Mouse (Mus musculus) heart, embryonic 13.5 days (tissue): ENCODE measurements at regions not wholly inside any gene's neighbourhood (a gene's known extent, or its start where the extent isn't known, plus 50 kb on each side); places are given as distances from the start of the nearest gene placed in this dataset.

ENCODE experiments used
- ATAC-seq: fragments of 200-750 bp; cut with Nextera tagmentation; 2 replicates; pipeline ENCODE4 v1.8.0; 2017; ENCODE audit warnings: moderate TSS enrichment; ENCODE audit not compliant: insufficient number of reproducible peaks, low FRiP score, low TSS enrichment; ENCODE audit errors: extremely low read depth
- H3K27ac ChIP-seq: fragments of 300-500 bp; sonication (generic); replicated peaks from 2 replicates; pipeline ENCODE4 v1.5.1; 2015; ENCODE audit warnings: moderate library complexity, mild to moderate bottlenecking, inconsistent platforms
- H3K27me3 ChIP-seq: fragments of 300-500 bp; sonication (generic); replicated peaks from 2 replicates; pipeline ENCODE4 v1.6.1; 2015; ENCODE audit warnings: mild to moderate bottlenecking, inconsistent platforms
- H3K36me3 ChIP-seq: fragments of 300-500 bp; sonication (generic); 2 replicates; pipeline ENCODE4 v1.6.1; 2015; ENCODE audit warnings: mild to moderate bottlenecking, inconsistent platforms
- H3K4me1 ChIP-seq: fragments of 300-500 bp; sonication (generic); 2 replicates; pipeline ENCODE4 v1.6.1; 2015; ENCODE audit warnings: inconsistent platforms
- H3K4me2 ChIP-seq: fragments of 300-500 bp; sonication (generic); 2 replicates; pipeline ENCODE4 v1.6.1; 2015; ENCODE audit warnings: inconsistent platforms, mild to moderate bottlenecking, moderate library complexity
- H3K4me3 ChIP-seq: fragments of 300-500 bp; sonication (generic); 2 replicates; pipeline ENCODE4 v1.5.1; 2015; ENCODE audit warnings: moderate library complexity, mild to moderate bottlenecking, inconsistent platforms
- H3K9ac ChIP-seq: fragments of 300-500 bp; sonication (generic); 2 replicates; pipeline ENCODE4 v1.6.1; 2015; ENCODE audit warnings: inconsistent platforms, mild to moderate bottlenecking, moderate library complexity
- H3K9me3 ChIP-seq: fragments of 300-500 bp; sonication (generic); 2 replicates; pipeline ENCODE4 v1.6.1; 2016; ENCODE audit warnings: inconsistent platforms
- WGBS: fragments of 180-500 bp; shearing (Covaris S2); methylation state at CpG from one replicate; pipeline ENCODE4 v1.1.7; 2015; ENCODE audit warnings: mixed read lengths; 5-methylcytosine and 5-hydroxymethylcytosine counted together

DNA sequence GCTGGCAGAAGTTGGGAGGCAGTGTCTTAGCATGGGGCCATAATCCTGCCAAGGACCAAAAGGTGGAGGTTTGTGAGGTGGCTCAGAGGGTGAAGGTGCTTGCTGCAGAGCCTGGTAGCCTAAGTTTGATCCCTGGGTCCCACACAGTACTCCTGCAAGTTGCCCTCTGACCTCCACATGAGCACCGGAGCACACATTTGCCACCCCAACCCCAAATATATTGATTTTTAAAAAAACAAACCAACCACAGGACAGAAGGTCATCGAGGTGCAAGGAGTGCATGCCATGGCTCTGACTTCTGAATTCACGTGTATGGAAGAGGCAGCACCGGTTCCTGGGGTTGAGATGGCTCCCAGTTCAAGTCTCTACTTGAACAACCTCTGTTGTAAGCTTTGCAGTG, 186.2 kb downstream of the Rplp1 start:
- 84% methylated on average over 4 of the region's 4 CpGs for WGBS
- no peak overlapping the region for H3K4me2 ChIP-seq
- H3K27ac ChIP-seq = no peak overlapping the region

GRCm38 (mm10) chr9:61727651-61728050, 186.7 kb downstream of the Rplp1 start:
- Histone ChIP-seq H3K27me3 (peaks cover 37% of the 10 kb centered on the region), H3K4me2 (no peak overlapping the region), H3K4me3 (no peak overlapping the region), H3K36me3 (no peaks in the 10 kb centered on the region), H3K4me1 (peaks cover 7% of the 10 kb centered on the region), H3K9ac (no peak overlapping the region), H3K9me3 (no peaks in the 10 kb centered on the region), H3K27ac (no peak overlapping the region)
- no peak for ATAC-seq
- WGBS = 45% methylated on average over 10 of the region's 10 CpGs

More for the DNA sequence above, 186.2 kb downstream of the Rplp1 start:
- H3K36me3 ChIP-seq = no peaks in the 10 kb centered on the region
- H3K9ac ChIP-seq = no peak overlapping the region
- no peaks in the 10 kb centered on the region for H3K9me3 ChIP-seq
- peaks cover 39% of the 10 kb centered on the region for H3K27me3 ChIP-seq
- peaks cover 4% of the 10 kb centered on the region for H3K4me1 ChIP-seq
- no peak overlapping the region for H3K4me3 ChIP-seq
- ATAC-seq = no peak

DNA sequence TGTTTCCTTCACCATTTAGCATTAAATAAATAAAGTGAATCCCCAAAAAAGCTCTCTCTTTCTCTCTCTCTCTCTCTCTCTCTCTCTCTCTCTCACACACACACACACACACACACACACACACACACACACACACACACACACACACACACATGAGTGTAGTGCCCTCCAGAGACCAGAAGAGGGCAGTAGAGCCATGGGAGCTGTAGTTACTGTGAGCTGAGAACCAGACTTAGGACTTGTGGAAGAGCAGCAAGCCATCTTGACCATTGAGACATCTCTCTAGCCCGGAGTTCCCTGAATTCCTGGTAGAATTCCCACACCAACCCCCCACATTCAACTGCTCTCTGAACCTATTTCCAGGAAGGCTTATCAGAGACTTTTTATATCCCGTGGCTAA, 190.3 kb downstream of the Rplp1 start:
- Histone ChIP-seq H3K4me1 (peaks cover 23% of the 10 kb centered on the region), H3K9ac (no peak overlapping the region), H3K4me2 (no peak overlapping the region), H3K27me3 (peaks cover 53% of the 10 kb centered on the region), H3K36me3 (no peaks in the 10 kb centered on the region), H3K9me3 (no peaks in the 10 kb centered on the region), H3K4me3 (no peak overlapping the region), H3K27ac (no peak overlapping the region)
- WGBS = 75% methylated on average over 2 of the region's 2 CpGs
- ATAC-seq = no peak

GRCm38 (mm10) chr9:61723021-61723581, 191.2 kb downstream of the Rplp1 start:
- H3K9ac ChIP-seq = no peak overlapping the region
- H3K27me3 ChIP-seq = peaks cover 57% of the 10 kb centered on the region
- H3K4me3 ChIP-seq = no peak overlapping the region
- peak overlapping the region; percentile 25 for H3K27ac ChIP-seq
- 51% methylated on average over 8 of the region's 8 CpGs for WGBS
- no peak overlapping the region for H3K4me2 ChIP-seq
- no peak for ATAC-seq
- H3K9me3 ChIP-seq = no peaks in the 10 kb centered on the region
- peaks cover 23% of the 10 kb centered on the region for H3K4me1 ChIP-seq
- H3K36me3 ChIP-seq = no peaks in the 10 kb centered on the region

- 72% methylated on average over 5 of the region's 5 CpGs for WGBS
- Histone ChIP-seq H3K27me3 (peaks cover 57% of the 10 kb centered on the region), H3K4me3 (no peak overlapping the region), H3K9ac (no peak overlapping the region), H3K27ac (no peak overlapping the region), H3K4me2 (no peak overlapping the region), H3K36me3 (no peaks in the 10 kb centered on the region), H3K4me1 (peaks cover 23% of the 10 kb centered on the region), H3K9me3 (no peaks in the 10 kb centered on the region)
- ATAC-seq = no peak
These were observed 192.5 kb downstream of the Rplp1 start for GRCm38 (mm10) chr9:61721851-61722250.

GRCm38 (mm10) chr9:61721071-61721470, 193.3 kb downstream of the Rplp1 start:
- Histone ChIP-seq H3K27me3 (peaks cover 56% of the 10 kb centered on the region), H3K27ac (no peak overlapping the region), H3K4me3 (no peak overlapping the region), H3K9ac (no peak overlapping the region), H3K9me3 (no peaks in the 10 kb centered on the region), H3K4me1 (peaks cover 23% of the 10 kb centered on the region), H3K36me3 (no peaks in the 10 kb centered on the region), H3K4me2 (no peak overlapping the region)
- ATAC-seq = no peak
- WGBS = 63% methylated on average over 4 of the region's 4 CpGs

DNA sequence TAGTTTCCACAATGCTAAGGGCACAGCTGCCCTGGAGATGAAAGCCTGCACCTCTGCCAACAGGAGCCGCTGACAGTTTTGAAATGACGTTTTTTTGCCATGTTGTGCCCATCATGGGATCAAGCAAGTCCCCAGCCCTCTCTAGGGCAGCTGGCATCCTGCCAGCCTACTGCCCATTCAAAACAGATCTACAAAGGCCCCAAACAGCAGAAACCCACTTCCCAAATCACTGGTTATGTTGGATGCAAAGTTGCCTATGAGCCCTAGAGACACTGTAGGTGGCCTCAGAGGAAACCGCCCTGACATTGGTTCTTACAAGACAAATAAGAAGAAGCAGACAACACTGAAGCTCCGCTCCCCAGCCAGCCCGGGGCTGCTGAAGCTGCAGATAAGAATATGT, 194.1 kb downstream of the Rplp1 start:
- Histone ChIP-seq H3K4me1 (peaks cover 23% of the 10 kb centered on the region), H3K27ac (no peak overlapping the region), H3K9me3 (no peaks in the 10 kb centered on the region), H3K4me2 (no peak overlapping the region), H3K9ac (no peak overlapping the region), H3K36me3 (no peaks in the 10 kb centered on the region), H3K4me3 (no peak overlapping the region), H3K27me3 (peaks cover 63% of the 10 kb centered on the region)
- no peak for ATAC-seq
- 50% methylated on average over 5 of the region's 5 CpGs for WGBS

DNA sequence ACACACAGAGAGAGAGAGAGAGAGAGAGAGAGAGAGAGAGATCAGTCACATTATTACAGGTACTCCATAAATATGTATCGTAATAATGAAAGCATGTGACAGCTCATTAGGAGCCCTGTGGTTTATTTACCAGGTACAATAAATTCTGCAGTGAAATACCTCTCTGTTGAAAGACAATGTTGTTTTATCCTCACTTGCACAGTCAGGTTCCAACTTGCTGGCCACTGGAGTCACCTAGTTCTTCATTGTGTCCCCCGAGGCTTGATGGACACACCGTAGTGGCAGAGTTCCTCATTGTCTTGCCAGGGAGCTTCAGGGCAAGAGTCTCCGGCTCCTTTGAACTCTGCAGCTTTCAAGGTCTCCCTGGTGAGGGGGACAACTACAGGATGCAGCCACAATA, 197.6 kb downstream of the Rplp1 start:
- Histone ChIP-seq H3K4me3 (no peak overlapping the region), H3K4me2 (no peak overlapping the region), H3K27me3 (peaks cover 81% of the 10 kb centered on the region), H3K27ac (no peak overlapping the region), H3K9me3 (no peaks in the 10 kb centered on the region), H3K9ac (no peak overlapping the region), H3K36me3 (no peaks in the 10 kb centered on the region), H3K4me1 (peaks cover 23% of the 10 kb centered on the region)
- WGBS = 74% methylated on average over 4 of the region's 4 CpGs
- ATAC-seq = no peak

- Histone ChIP-seq H3K4me1 (peaks cover 10% of the 10 kb centered on the region), H3K36me3 (no peaks in the 10 kb centered on the region), H3K4me3 (no peak overlapping the region), H3K27me3 (peaks cover 65% of the 10 kb centered on the region), H3K4me2 (0 out of 2 replicates have a peak overlapping the region, but pooled peaks have one; percentile 8), H3K9me3 (no peaks in the 10 kb centered on the region), H3K9ac (no peak overlapping the region), H3K27ac (no peak overlapping the region)
- WGBS = 32% methylated on average over 19 of the region's 19 CpGs
- ATAC-seq = no peak
These were observed 199.9 kb downstream of the Rplp1 start for GRCm38 (mm10) chr9:61714331-61715035.

- H3K9me3 ChIP-seq = no peaks in the 10 kb centered on the region
- no peak overlapping the region for H3K27ac ChIP-seq
- H3K36me3 ChIP-seq = no peaks in the 10 kb centered on the region
- H3K9ac ChIP-seq = no peak overlapping the region
- H3K4me2 ChIP-seq = no peak overlapping the region
- no peak overlapping the region for H3K4me3 ChIP-seq
- H3K4me1 ChIP-seq = peaks cover 10% of the 10 kb centered on the region
- WGBS = 69% methylated on average over 7 of the region's 7 CpGs
- no peak for ATAC-seq
- peaks cover 58% of the 10 kb centered on the region for H3K27me3 ChIP-seq
These were observed 200.5 kb downstream of the Rplp1 start for GRCm38 (mm10) chr9:61713806-61714205.

GRCm38 (mm10) chr9:61711296-61711695, 203.0 kb downstream of the Rplp1 start:
- Histone ChIP-seq H3K9me3 (no peaks in the 10 kb centered on the region), H3K4me1 (peaks cover 16% of the 10 kb centered on the region), H3K27ac (no peak overlapping the region), H3K36me3 (no peaks in the 10 kb centered on the region), H3K9ac (no peak overlapping the region), H3K4me3 (no peak overlapping the region), H3K4me2 (no peak overlapping the region), H3K27me3 (peaks cover 35% of the 10 kb centered on the region)
- 64% methylated on average over 7 of the region's 7 CpGs for WGBS
- ATAC-seq = no peak

DNA sequence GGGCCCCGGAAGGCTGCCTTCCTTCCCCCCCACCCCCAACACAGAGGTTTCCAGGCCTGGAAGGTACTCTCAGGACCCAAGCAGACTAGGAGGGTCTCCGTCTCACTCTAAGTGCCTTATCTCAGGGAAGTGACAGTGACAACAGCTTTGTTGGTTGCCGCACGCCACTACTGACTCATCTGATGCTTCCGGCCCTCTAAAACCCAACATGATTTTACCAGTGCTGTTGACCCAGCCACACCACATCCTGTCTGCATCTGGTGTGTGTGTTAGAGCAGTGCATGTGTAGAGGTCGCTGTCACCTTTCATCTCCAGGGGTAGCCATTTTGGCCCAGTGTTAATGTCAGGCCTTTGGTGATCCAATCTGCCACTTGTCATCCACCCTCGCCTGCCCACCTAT, 206.5 kb downstream of the Rplp1 start:
- Histone ChIP-seq H3K4me1 (peaks cover 11% of the 10 kb centered on the region), H3K27ac (no peak overlapping the region), H3K27me3 (peaks cover 33% of the 10 kb centered on the region), H3K4me2 (no peak overlapping the region), H3K4me3 (no peak overlapping the region), H3K36me3 (no peaks in the 10 kb centered on the region), H3K9me3 (no peaks in the 10 kb centered on the region), H3K9ac (no peak overlapping the region)
- ATAC-seq = no peak
- WGBS = 29% methylated on average over 7 of the region's 7 CpGs
